Mouse (Mus musculus): Measurements from ENCODE around the gene Pacsin1. TPM values are rescaled to one million over a fixed set of nuclear protein-coding genes. Genes with fewer than 3 reads are reported as not detected.

Gene Pacsin1
- 1.2 and 1.6 TPM in 2 replicates for polyA plus RNA-seq (2015; fragmentation: Nextera tagmentation; extraction: Ambion mirVana)

DNA sequence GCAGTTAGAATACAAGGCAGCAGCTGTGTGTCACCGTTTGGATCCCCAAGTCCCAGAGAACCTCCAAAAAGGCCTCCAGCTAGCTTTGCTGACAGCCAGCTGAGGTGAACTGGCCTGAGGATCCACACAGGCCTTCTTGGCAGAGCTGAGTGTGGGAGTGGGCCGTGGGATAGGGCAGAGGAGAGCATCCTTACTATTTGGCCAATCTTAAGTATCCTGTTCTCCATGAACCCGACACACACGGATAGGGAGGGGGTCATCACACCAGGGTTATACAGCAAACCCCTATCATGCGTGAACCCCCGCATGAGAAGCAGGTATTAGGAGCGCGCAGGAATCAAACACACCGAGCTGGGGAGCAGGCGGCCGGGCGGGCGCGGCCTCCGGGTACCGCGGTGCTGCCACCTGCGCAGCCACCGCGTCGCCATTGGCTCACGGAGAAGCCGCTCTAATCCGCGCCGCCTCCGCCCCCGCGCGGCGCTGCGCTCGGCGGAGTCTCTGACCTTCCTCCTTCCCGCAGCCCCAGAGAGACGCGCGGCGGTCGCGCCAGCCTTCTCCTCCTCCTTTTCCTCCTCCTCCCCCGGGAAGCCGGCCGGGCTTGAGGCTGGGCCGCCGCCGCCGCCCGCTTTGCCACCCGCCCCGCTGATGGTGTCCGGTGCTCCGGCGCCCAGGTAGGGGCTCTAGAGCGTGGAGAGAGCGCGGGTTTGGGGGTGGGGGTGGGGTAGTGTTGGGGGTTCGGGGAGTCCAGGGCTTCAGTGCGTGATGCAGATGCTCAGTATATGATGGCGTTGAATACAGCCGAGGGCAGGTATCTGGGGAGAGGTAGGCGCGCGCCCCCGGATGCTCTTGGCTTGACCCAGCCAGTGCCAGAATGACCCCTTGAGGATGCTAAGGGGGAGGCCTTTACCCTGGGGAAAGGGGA, at the start of gene Pacsin1:
Pacsin1 (plus strand) TSS at position 421 of the 922 bp plus-strand sequence.
- no peak within 1 kb of the TSS for H3K27ac ChIP-seq (ENCODE audit: low read length)
- H3K4me3 ChIP-seq (replicated peaks; ENCODE audit: low read length): peak within 1 kb of the TSS; percentile 49
- peak within 1 kb of the TSS; percentile 57 for H3K9ac ChIP-seq (ENCODE audit: low read length)
- peaks cover 27% of the 10 kb centered on the region for H3K27me3 ChIP-seq (ENCODE audit: control insufficient read depth, insufficient read depth, low read length)
- peaks cover 8% of the 10 kb centered on the region for H3K4me1 ChIP-seq (ENCODE audit: control insufficient read depth, insufficient read depth, low read length)
- WGBS: 3% methylated on average over 63 of the region's 65 CpGs
- peak within 1 kb of the TSS; percentile 81 for H3K4me2 ChIP-seq (ENCODE audit: low read depth, low read length)
- peak; percentile 52; the same call in 1 of the 2 replicates for ATAC-seq (ENCODE audit: insufficient read depth, low FRiP score)
- no peaks in the 10 kb centered on the region for H3K36me3 ChIP-seq (ENCODE audit: control insufficient read depth, insufficient read depth, low read length)
- no peaks in the 10 kb centered on the region for H3K9me3 ChIP-seq (replicated peaks; ENCODE audit: control insufficient read depth, low read length)

DNA sequence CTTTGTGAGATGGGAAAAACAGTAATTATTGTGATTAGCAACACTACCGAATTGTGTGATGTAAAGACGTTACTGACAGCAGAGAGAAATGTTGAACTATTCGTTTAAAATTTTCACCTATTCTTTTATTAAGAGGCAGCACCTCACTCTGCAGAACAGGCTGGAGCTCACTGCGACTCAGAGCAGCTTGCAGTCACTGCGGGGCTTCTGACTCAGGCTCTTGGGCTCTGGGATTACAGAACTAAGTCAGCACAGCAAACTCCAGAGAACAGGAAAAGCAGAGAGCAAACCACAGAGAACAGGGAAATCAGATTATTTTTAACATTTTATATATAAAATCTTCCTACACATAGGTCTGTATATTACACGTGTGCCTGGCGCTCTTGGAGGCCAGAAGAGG, 45.7 kb upstream of the Pacsin1 start:
- Histone ChIP-seq H3K4me2 (ENCODE audit: low read depth, low read length) (no peak overlapping the region), H3K4me3 (replicated peaks; ENCODE audit: low read length) (no peak overlapping the region), H3K9me3 (replicated peaks; ENCODE audit: control insufficient read depth, low read length) (no peaks in the 10 kb centered on the region), H3K27me3 (ENCODE audit: control insufficient read depth, insufficient read depth, low read length) (no peaks in the 10 kb centered on the region), H3K9ac (ENCODE audit: low read length) (no peak overlapping the region), H3K36me3 (ENCODE audit: control insufficient read depth, insufficient read depth, low read length) (no peaks in the 10 kb centered on the region), H3K4me1 (ENCODE audit: control insufficient read depth, insufficient read depth, low read length) (0 out of 2 replicates have a peak, but pooled peaks cover 8% of the 10 kb centered on the region), H3K27ac (ENCODE audit: low read length) (no peak overlapping the region)
- no peak for ATAC-seq (ENCODE audit: insufficient read depth, low FRiP score)
- WGBS: 87% methylated on average over 7 of the region's 7 CpGs

DNA sequence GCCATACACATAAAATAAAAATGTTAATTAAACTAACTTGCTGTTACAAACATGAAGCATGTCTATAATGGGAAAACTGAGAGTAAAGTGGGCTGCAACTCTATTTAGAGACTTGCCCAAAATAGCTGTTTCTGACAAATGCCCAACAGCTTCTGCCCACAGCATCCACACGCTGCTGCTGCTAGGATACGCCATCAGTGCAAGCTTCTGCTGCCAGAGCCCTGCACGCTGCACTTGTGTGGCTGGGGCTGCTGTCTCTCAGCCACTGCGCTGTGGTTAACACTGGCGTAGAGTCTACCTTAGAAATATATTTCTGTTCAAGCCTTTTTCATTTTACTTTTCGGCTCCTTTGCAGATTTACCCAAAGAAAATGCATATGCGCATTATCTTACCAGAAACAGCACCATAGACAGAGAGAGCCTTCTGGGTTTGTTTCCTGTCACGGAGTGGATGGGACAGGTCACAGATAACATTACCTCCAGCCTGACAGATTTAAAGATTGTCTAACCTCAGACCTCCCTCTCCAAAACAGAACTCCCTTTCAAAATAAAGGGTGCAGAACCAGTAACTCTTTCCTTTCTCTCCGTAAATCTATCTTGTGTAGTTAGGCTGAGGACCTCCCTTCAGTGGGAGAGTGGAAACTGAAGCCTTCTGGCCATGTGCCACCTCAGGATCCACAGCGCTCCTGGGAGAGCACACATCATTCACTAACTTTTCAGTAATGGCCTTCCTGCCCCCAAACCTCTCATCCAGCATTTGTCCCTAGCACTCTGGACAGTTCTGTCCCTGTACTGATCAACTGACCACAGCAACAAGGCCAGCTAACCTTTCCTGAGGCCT, 44.4 kb upstream of the Pacsin1 start:
- Histone ChIP-seq H3K4me2 (ENCODE audit: low read depth, low read length) (no peak overlapping the region), H3K4me3 (replicated peaks; ENCODE audit: low read length) (no peak overlapping the region), H3K9ac (ENCODE audit: low read length) (no peak overlapping the region), H3K27ac (ENCODE audit: low read length) (no peak overlapping the region), H3K27me3 (ENCODE audit: control insufficient read depth, insufficient read depth, low read length) (no peaks in the 10 kb centered on the region), H3K9me3 (replicated peaks; ENCODE audit: control insufficient read depth, low read length) (no peaks in the 10 kb centered on the region), H3K36me3 (ENCODE audit: control insufficient read depth, insufficient read depth, low read length) (no peaks in the 10 kb centered on the region), H3K4me1 (ENCODE audit: control insufficient read depth, insufficient read depth, low read length) (0 out of 2 replicates have a peak, but pooled peaks cover 8% of the 10 kb centered on the region)
- 68% methylated on average over 10 of the region's 10 CpGs for WGBS
- ATAC-seq (ENCODE audit: insufficient read depth, low FRiP score): no peak

DNA sequence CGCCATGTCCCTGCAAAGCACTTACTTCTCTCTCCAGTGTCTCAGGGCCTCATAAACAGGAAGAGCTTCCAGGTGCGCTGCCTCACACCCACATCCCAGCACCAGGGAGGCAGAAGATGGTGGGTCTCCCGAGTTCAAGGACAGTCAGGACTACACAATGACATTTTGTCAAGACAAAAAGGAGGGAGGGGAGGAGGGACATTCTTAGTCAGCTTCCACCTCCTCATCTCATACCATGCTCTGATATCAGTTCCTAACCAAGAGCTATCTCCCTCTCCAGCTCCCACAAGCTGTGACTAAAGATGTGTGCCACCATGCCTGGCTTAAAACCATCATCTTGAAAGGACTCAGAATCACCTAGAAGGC, 43.8 kb upstream of the Pacsin1 start:
- ATAC-seq (ENCODE audit: insufficient read depth, low FRiP score): no peak
- no peak overlapping the region for H3K27ac ChIP-seq (ENCODE audit: low read length)
- WGBS: 53% methylated on average over 3 of the region's 3 CpGs

DNA sequence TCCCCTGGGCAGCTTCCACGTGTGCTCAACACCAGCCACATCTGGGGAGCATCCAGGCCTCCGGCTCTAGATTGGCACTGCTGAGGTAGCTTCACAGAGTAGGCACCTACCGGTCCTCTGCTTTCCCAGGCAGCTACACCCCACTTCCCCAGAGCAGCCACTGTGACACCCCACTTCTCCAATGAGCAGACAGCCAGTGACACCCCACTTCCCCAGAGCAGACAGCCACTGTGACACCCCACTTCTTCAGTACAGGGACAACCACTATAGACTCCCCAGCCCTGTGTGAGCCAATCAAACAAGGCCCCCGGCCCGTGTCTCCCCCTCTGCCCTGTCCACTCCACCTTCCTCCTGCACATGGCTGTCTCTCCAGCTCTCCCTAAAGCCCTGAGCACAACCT, 43.3 kb upstream of the Pacsin1 start:
- Histone ChIP-seq H3K9ac (ENCODE audit: low read length) (no peak overlapping the region), H3K9me3 (replicated peaks; ENCODE audit: control insufficient read depth, low read length) (no peaks in the 10 kb centered on the region), H3K27ac (ENCODE audit: low read length) (no peak overlapping the region), H3K36me3 (ENCODE audit: control insufficient read depth, insufficient read depth, low read length) (no peaks in the 10 kb centered on the region), H3K4me3 (replicated peaks; ENCODE audit: low read length) (no peak overlapping the region), H3K4me2 (ENCODE audit: low read depth, low read length) (no peak overlapping the region), H3K27me3 (ENCODE audit: control insufficient read depth, insufficient read depth, low read length) (no peaks in the 10 kb centered on the region), H3K4me1 (ENCODE audit: control insufficient read depth, insufficient read depth, low read length) (0 out of 2 replicates have a peak, but pooled peaks cover 10% of the 10 kb centered on the region)
- 81% methylated on average over 5 of the region's 5 CpGs for WGBS
- no peak for ATAC-seq (ENCODE audit: insufficient read depth, low FRiP score)

More for the DNA sequence above, 43.8 kb upstream of the Pacsin1 start:
- no peak overlapping the region for H3K4me2 ChIP-seq (ENCODE audit: low read depth, low read length)
- no peak overlapping the region for H3K9ac ChIP-seq (ENCODE audit: low read length)
- no peak overlapping the region for H3K4me3 ChIP-seq (replicated peaks; ENCODE audit: low read length)
- no peaks in the 10 kb centered on the region for H3K9me3 ChIP-seq (replicated peaks; ENCODE audit: control insufficient read depth, low read length)
- H3K27me3 ChIP-seq (ENCODE audit: control insufficient read depth, insufficient read depth, low read length): no peaks in the 10 kb centered on the region
- H3K4me1 ChIP-seq (ENCODE audit: control insufficient read depth, insufficient read depth, low read length): 0 out of 2 replicates have a peak, but pooled peaks cover 8% of the 10 kb centered on the region
- H3K36me3 ChIP-seq (ENCODE audit: control insufficient read depth, insufficient read depth, low read length): no peaks in the 10 kb centered on the region

DNA sequence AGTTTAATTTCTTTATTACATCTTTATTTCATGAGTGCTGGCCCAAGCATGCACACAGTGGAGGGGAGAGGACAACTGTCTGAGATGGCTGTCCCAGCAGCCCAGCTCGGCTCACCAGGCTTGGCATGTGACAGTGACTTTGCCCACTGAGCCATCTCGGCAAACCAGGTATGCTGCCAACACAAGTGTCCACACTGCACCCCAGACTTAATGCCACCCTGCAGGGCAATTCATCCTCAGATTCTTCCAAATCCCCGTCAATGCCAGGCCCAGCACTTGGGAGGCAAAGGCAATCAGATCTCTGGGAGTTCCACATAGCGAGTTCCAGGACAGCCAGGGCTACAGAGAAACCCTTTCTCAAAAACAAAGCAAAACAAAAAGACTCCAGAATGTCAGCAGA, 42.3 kb upstream of the Pacsin1 start:
- Histone ChIP-seq H3K27ac (ENCODE audit: low read length) (no peak overlapping the region), H3K36me3 (ENCODE audit: control insufficient read depth, insufficient read depth, low read length) (0 out of 2 replicates have a peak, but pooled peaks cover 3% of the 10 kb centered on the region), H3K4me1 (ENCODE audit: control insufficient read depth, insufficient read depth, low read length) (0 out of 2 replicates have a peak, but pooled peaks cover 10% of the 10 kb centered on the region), H3K4me3 (replicated peaks; ENCODE audit: low read length) (no peak overlapping the region), H3K27me3 (ENCODE audit: control insufficient read depth, insufficient read depth, low read length) (no peaks in the 10 kb centered on the region), H3K9ac (ENCODE audit: low read length) (no peak overlapping the region), H3K4me2 (ENCODE audit: low read depth, low read length) (no peak overlapping the region), H3K9me3 (replicated peaks; ENCODE audit: control insufficient read depth, low read length) (peaks cover 5% of the 10 kb centered on the region; the same call in 1 of the 2 replicates)
- ATAC-seq (ENCODE audit: insufficient read depth, low FRiP score): no peak
- 82% methylated on average over 4 of the region's 4 CpGs for WGBS

DNA sequence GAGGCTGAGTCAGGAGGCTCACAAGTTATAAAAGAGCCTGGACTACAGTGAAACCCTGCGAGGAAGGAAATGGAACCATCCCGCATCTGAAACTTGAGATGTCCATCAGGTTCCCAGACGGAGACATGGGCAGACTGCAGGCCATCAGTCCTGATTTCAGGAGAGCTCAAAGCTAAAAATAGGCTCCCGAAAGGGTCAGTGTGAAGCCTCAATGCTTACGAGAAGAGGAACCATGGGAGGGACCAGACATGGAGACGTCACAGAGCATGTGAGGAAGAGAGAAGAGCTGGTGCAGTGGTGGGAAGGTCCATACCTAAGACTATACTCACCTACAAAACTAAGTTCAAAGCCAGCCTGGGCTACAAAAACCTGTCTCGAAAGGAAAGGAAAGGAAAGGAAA, 39.9 kb upstream of the Pacsin1 start:
- Histone ChIP-seq H3K4me1 (ENCODE audit: control insufficient read depth, insufficient read depth, low read length) (0 out of 2 replicates have a peak, but pooled peaks cover 10% of the 10 kb centered on the region), H3K9me3 (replicated peaks; ENCODE audit: control insufficient read depth, low read length) (peaks cover 5% of the 10 kb centered on the region; the same call in 1 of the 2 replicates), H3K27ac (ENCODE audit: low read length) (no peak overlapping the region), H3K36me3 (ENCODE audit: control insufficient read depth, insufficient read depth, low read length) (0 out of 2 replicates have a peak, but pooled peaks cover 3% of the 10 kb centered on the region), H3K27me3 (ENCODE audit: control insufficient read depth, insufficient read depth, low read length) (no peaks in the 10 kb centered on the region), H3K4me3 (replicated peaks; ENCODE audit: low read length) (no peak overlapping the region), H3K9ac (ENCODE audit: low read length) (no peak overlapping the region), H3K4me2 (ENCODE audit: low read depth, low read length) (no peak overlapping the region)
- no peak for ATAC-seq (ENCODE audit: insufficient read depth, low FRiP score)
- WGBS: 68% methylated on average over 7 of the region's 7 CpGs

DNA sequence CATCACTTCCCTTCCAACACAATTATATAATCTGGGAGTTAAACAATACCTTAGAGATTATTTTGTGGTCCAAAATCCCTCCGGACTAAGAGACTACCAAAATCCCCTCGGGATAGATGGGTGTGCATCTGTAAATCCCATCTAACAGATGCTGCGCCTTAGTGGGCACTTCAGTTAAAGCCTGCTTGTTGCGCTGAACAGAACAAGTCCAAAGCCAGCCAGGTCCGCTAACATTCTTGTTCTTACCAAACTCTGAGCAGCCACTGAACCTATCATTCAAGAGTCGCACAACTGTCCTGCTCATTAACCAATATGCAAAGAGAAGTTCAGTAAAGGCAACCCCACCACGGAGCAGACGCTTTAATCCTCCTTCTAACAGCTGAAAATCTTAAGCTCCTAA, 34.1 kb upstream of the Pacsin1 start:
- WGBS: 46% methylated on average over 8 of the region's 8 CpGs
- peak overlapping the region; percentile 98 for H3K9ac ChIP-seq (ENCODE audit: low read length)

More for the DNA sequence above, 34.1 kb upstream of the Pacsin1 start:
- Histone ChIP-seq H3K27ac (ENCODE audit: low read length) (no peak overlapping the region), H3K4me3 (replicated peaks; ENCODE audit: low read length) (peak overlapping the region; percentile 82), H3K27me3 (ENCODE audit: control insufficient read depth, insufficient read depth, low read length) (no peaks in the 10 kb centered on the region), H3K36me3 (ENCODE audit: control insufficient read depth, insufficient read depth, low read length) (0 out of 2 replicates have a peak, but pooled peaks cover 3% of the 10 kb centered on the region), H3K4me1 (ENCODE audit: control insufficient read depth, insufficient read depth, low read length) (peaks cover 9% of the 10 kb centered on the region; the same call in 1 of the 2 replicates), H3K9me3 (replicated peaks; ENCODE audit: control insufficient read depth, low read length) (peaks cover 5% of the 10 kb centered on the region; the same call in 1 of the 2 replicates), H3K4me2 (ENCODE audit: low read depth, low read length) (peak overlapping the region; percentile 73)
- no peak for ATAC-seq (ENCODE audit: insufficient read depth, low FRiP score)
